Mouse (Mus musculus): ENCODE data around the gene 4930404N11Rik.

Gene 4930404N11Rik

GRCm38 (mm10) chr10:81365672-81366476 lies at the start of gene 4930404N11Rik:
TSS of gene 4930404N11Rik (minus strand) at chr10:81365816.
- no peak for DNase-seq (ENCODE audit: low spot score in 2 of 2)

DNA sequence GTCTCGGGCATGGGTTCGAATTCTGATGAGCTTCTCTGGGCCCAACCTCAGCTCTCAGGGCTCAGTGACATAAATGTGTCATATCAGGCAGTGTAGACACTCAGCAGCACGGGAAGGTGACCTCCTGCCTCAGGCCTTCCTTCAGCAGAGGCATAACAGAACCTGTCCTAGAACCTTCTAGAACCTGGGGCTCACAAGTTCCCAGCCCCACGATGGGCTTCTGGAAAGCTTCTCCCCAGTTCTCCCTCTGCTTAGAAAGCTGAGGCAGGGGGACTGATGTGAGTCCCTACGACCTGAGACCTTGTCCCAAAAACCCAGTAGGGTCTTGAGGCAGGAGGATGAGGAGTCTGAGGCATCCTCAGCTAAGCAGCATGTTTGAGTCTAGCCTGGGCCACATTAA lies 49.5 kb upstream of the 4930404N11Rik start:
- DNase-seq (ENCODE audit: low spot score in 2 of 2) = no peak

DNA sequence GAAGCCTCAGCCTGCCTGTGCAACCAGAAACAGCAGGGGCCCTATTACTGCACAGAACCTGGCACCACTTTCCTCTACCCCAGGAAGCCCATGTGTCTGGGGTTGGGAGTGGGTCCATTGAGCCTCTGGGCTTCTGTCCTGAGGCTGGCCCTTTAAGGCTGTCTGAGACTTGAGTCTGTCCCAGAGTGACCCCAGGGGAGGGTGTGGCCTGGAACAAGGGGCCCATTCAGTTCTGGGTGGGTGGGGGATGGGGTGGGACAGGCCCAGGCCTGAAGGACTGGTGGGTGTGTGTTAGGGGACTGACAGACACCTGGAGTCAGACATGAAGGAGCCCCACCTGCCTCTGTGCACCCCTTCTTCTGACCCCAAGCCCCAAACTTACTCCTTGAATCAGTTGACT lies 49.1 kb upstream of the 4930404N11Rik start:
- no peak for DNase-seq (ENCODE audit: low spot score in 2 of 2)

DNA sequence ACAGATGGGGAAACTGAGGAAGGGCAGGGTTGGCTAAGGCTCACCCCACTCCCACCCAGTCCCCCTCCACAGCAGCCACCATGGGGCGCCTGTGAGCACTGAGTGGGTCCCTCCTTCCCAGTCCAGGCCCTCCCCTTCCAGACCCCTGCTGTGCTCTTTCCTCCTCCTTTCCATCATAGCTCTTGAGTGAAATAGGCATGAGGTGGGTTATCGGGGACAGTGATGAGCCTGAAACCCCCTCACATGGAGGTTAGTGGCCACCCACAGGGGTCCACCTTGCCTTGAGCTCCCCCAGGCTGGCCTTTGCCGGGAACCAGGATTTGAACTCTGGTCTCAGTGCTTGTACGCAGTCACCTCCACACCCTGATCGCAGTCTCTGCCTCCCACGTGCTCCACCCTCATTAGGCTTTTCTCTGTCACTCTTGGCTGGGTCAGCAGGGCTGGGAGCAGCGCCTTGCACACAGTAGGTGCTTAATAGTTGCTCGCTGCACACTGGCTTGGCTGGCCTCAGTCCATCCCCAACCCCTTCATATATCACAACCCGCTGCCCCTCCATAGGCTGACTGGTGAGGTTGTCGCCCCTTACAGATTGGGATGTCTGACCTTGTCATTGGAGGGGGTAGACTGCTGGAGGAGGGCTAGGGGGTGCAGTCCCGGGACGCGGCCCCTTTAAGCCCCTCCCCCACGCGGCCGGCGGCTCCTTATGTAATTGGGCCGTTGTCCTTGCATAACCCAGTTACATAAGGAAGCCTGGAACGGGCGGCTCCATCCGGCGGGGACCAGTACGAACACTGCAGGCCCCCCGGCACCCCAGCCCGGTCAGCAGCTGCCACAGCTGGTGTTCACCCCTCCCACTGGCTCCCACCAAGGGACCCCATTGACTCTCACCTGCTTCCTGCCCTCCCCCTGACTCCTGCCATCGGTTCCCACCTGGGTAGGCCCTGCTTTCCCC lies 48.0 kb upstream of the 4930404N11Rik start:
- DNase-seq (ENCODE audit: low spot score in 2 of 2) = peak; percentile 69 to 79

- DNase-seq (ENCODE audit: low spot score in 2 of 2) = no peak
Observed at GRCm38 (mm10) chr10:81412586-81413309, 47.1 kb upstream of the 4930404N11Rik start.

DNA sequence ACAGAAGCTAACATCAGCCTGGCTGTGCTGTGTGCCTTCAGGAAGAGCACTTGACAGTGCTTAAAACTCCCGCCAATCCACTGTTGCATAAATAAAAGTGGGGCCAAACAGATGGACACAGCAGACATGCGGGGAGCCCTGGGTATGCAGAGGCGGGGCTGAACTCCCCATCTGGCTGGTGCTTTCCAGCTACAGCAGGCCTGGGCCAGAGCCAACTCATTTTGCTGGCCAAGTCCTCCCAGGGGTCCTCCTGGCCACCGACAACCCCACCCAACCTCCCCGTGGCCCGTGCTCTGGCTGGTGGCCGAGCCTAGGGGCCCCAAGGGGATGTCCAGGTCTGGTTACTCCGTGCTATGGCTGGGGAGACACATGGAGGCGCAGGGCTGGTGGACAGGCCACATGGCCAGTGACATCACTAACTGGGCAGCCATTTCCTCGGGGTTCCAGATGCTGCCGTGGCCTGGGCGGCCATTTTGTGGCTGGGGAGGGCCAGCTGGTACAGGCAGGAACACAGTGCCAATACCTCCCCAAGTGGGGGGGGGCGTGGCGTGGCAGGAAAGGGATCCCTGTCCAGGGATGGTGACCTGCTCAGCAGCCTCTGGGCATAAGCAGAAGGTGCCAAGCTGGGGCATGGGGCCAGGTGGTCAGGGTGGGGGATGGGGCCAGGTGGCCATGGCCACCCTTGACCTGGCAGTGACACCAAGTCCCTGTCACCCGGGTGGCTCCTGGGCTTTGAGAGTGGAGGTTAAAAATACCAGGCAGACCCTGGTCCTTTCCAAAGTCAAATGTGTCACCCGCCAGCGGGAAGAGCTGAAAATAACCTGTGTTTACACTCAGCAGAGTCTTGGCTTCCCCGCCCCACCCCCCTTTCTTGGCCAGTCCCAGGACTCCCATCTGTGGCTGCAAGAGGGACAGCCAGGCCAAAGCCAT lies 46.1 kb upstream of the 4930404N11Rik start:
- peak; percentile 65 for DNase-seq (ENCODE audit: low spot score in 2 of 2)

- DNase-seq (ENCODE audit: low spot score in 2 of 2) = no peak
Observed at GRCm38 (mm10) chr10:81410981-81411380, 45.4 kb upstream of the 4930404N11Rik start.

- no peak for DNase-seq (ENCODE audit: low spot score in 2 of 2)
Observed at GRCm38 (mm10) chr10:81410350-81410749, 44.7 kb upstream of the 4930404N11Rik start.

GRCm38 (mm10) chr10:81409330-81409729 lies 43.7 kb upstream of the 4930404N11Rik start:
- DNase-seq (ENCODE audit: low spot score in 2 of 2) = no peak

GRCm38 (mm10) chr10:81408871-81409291 lies 43.3 kb upstream of the 4930404N11Rik start:
- DNase-seq (ENCODE audit: low spot score in 2 of 2) = peak in 1 of 2 experiments; percentile 57

DNA sequence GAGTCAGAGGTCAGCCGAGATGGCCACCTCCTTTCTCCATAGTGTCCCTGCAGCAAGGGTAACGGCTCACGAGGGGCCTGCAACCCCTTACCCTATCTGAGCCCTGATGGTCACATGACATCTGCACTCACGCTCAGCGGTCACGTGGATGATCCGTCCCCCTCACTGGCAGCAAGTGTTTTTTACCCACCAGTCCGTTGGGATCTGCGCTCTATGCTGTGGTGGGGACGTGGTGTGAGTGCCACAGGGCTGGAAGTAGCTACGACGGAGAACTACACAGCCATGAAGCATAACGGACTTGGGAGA lies 42.8 kb upstream of the 4930404N11Rik start:
- no peak for DNase-seq (ENCODE audit: low spot score in 2 of 2)

DNA sequence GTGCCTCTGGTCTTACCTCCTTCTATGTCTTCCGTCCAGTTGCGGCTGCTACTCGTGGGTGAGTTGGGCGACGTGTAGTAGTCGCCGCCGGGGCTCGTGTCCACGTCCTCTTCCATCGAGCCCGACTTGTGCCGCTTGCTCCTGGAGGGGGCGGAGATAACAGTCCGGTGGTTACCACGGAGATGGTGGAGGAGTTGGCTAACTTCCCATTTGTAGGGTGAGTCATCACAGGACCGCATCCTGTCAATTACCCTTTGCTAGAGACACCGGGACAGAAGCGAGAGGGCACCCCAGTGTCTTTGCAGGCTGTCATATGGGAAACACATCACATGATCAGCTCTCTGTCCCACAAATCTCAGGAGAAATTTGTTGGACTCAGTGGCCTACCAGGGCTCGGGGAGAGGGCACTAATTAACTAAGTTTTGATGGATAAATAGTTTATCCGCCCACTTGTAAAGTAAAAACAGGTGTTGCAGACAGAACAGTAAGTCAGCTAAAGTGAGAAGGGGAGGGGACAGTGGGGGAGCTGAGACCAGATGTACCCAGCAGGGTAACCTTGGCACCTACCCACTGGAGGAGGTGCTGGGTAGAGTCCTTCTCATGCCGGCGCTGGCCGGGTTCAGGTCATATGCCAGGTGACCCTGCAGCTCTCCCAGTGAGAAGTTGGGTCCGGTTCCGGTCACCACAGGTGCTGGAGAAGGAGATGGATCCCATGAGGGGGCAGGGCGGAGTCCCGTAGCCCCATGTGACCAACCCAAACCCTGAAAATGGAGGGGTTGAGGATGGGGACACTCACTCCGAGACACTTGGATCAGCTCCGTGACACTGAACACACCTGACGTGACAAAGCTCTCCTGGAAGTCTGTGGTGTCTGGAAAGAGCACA lies 42.2 kb upstream of the 4930404N11Rik start:
- peak in 1 of 2 experiments; percentile 76 for DNase-seq (ENCODE audit: low spot score in 2 of 2)

DNA sequence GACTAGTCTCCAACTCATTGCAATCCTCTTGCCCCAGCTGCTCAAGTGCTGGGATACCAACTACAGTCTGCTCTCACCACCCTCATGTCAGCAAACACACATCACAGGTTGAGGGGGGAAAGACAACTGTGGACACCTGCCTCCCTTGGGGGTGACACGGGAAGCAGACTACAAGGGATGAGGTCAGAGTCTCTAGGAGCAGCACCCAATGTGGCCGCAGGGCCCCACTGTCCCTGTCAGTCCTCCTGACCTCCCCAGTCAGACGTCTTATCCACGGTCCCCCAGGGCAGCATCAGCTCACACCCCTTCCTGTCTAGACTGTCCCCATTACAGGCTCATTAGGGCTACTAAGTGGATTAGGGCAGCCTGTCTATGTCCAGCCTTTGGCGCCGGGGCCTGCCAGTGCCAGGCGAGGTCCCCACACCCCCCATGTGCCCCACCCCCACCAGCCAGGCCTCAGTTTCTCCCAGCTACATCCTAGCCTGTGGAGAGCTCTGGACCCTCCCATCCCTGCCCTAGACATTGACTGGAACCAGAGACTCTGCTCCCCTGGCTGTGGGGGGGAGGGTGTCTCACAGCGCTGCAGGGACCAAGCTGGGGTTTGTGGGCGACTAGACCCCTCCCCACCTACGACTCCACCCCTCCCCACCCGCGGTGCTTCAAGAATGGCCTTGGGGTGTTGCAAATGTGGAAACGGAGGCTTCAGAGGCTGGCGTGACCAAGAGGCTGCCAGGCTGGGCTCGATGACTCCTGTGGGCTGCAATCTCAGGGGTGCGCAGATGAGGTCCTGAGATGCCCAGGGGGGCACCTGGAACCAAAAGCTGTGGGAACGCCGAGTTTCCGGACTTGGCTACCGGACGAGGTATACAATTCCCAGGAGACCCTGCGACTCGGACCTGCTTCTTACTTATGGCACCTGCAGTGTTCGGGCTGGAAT lies 41.2 kb upstream of the 4930404N11Rik start:
- DNase-seq (ENCODE audit: low spot score in 2 of 2) = no peak

DNA sequence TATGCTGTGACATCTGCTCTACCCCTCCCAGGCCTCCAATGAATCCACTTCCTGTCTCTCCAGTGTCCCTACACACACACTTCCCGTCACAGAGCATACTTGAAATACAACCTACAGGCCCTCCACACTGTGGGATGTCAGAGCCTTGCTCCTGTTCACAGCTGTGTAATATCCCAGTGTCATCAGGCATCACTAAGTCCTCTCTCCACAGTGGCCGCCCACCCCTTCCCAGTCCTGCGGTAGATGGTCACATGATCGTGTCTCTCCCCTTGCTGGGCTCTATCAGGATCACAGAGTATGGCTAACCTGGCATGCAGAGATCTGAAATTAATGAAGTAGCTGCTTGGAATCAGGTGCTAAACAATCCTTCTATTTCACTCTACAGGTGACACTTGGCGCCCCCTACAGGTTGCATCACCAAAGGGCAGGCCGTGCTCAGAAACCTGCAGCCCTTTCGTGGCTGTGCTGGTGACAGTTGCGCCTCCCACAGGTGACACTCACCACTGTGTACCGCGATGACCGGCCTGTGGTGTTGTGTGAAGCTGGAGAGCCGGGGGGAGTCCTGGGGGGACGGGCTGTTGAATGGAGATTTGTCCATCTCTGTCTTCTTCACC lies 40.1 kb upstream of the 4930404N11Rik start:
- no peak for DNase-seq (ENCODE audit: low spot score in 2 of 2)

GRCm38 (mm10) chr10:81404720-81405119 lies 39.1 kb upstream of the 4930404N11Rik start:
- DNase-seq (ENCODE audit: low spot score in 2 of 2) = no peak

DNA sequence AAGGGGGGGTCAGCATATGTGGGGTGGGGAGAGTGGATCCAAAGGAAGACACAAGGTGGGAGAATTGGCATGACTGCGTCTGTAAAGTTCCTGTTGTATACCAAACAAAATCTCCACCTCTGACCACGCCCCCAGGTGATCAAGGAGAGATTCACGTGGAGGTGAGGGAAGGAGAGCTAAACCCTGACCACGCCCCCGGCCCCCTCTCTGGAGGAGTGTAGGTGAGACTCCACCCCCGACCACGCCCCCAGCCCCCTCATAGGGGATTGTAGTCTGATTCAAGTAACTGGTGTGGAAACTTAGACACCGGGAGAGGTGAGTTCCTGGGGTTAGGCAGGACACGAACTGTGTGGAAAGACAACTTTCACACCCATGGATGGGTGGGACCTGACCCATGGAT lies 38.5 kb upstream of the 4930404N11Rik start:
- no peak for DNase-seq (ENCODE audit: low spot score in 2 of 2)

DNA sequence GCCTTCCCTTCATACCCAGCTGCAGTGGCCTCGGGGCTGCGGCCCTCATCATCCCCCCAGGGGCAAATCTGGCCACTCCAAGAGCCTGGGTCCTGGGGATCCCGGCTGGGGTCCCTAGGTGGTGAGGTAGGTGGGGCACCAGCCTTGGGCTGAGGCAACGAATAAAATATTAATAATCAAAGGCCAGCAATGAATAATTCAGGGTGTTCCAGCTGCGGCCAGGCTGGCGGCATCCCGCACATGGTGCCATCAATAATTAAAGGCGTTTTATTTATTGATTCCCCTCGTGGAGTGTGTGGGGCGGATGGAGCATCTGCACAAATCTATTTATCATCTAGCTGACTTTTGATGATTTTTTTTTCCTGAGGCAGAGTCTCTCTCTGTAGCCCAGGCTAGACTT lies 37.9 kb upstream of the 4930404N11Rik start:
- no peak for DNase-seq (ENCODE audit: low spot score in 2 of 2)

- no peak for DNase-seq (ENCODE audit: low spot score in 2 of 2)
Observed at GRCm38 (mm10) chr10:81402227-81402765, 36.7 kb upstream of the 4930404N11Rik start.
